Mouse (Mus musculus) G1E-ER4 (cell line): ENCODE data around the gene Lrrc27. TPM values are rescaled to one million over a fixed set of nuclear protein-coding genes. Genes with fewer than 3 reads are reported as not detected.

Experiments
- GATA1 ChIP-seq: IDR thresholded peaks from one replicate; pipeline ENCODE4 v1.8.0; 2012; ENCODE audit warnings: low read length, inconsistent platforms
- polyA plus RNA-seq: library from polyadenylated mRNA; stranded (reverse); fragments of >175 nt; gene quantifications from 2 replicates; pipeline ENCODE4 v1.2.3, GENCODE M21; 2012

Lrrc27 gene
- not detected in 2 replicates for polyA plus RNA-seq

GRCm38 (mm10) chr7:139212754-139213745 lies at the start of gene Lrrc27, which contains the start of gene Stk32c:
TSS of gene Lrrc27 (plus strand) at chr7:139212988.
TSS of gene Stk32c (minus strand) at chr7:139213307.
- no peak for TF ChIP-seq GATA1

DNA sequence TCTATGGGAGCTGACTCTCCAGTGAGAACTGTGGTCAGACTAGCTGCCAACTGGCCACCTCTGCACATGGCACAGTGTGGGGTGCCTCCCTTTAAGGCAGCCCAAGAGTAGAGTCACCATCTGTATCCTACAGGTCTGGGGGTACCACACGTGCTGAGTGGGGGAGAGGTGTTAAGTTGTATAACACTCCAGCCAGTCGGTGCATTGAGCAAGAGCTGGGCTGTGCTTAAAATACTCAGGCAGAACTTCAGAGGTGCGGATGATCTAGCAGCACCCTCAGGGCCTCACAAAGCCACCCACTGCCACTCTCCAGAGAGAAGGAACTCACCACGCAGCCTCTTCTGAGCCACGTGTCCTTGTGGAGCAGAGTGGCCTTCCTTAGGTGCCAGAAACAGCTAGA lies 48.4 kb upstream of the Lrrc27 start:
- no peak for TF ChIP-seq GATA1

- no peak for TF ChIP-seq GATA1
Observed at GRCm38 (mm10) chr7:139169143-139169542, 43.6 kb upstream of the Lrrc27 start.

DNA sequence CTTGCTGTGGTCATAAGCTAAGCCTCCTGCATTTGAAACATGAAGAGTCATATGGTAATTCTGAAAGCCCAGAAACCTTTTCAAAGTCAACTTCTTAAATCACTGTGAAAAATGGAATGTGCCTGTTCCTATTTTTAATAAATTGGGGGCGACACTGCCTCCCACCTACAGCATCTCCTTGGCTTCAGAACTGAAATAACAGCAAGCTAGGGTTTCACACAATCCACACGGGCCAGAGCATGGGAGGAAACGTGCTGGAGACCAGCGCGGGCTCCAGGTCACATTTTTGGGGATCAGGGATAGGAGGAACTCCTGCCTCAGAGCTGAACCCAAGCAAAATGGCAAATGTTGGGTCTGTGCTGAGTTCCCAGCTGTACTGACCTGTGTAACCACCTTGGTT lies 33.5 kb upstream of the Lrrc27 start:
- TF ChIP-seq GATA1, result no peak

DNA sequence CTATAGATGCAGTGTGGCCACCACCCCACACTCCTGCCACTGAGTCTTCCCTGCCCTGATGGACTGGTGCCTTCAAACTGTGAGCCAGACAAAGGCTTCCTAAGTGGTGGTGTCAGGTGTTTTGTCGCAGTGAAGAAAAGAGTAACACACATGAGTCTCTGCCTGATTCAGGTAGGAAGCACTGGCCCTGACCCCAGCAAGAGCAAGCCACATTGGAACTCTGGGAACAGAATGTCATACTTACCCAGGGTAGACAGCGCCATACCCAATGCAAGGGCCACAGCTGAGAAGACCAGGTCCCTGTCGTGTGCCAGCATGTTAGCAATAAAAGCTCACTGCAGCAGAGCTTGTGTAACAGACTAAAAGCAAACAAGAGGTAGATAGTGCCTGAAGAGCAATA lies 32.7 kb upstream of the Lrrc27 start:
- TF ChIP-seq GATA1, result no peak

DNA sequence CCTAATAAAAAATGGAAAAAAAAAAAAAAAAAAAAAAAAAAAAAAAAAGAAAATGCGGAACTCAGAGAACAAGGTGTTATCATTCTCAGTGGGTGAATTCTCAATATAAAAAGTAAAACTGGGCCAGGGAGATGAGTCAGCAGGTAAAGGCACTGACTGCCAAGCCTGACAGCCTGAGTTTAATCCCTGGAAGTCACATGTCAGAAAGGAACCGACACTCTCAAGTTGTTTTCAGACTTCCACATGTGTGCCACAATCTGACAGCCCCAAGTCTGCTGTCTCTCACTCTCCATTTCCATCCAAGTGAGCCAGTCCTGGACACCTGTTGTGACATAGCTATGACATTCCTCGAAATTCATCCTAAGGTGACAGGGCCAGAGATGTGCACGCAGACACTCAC lies 28.4 kb upstream of the Lrrc27 start:
- TF ChIP-seq GATA1, result no peak

GRCm38 (mm10) chr7:139184846-139185245 lies 27.9 kb upstream of the Lrrc27 start:
- TF ChIP-seq GATA1, result no peak

GRCm38 (mm10) chr7:139185971-139186370 lies 26.8 kb upstream of the Lrrc27 start:
- TF ChIP-seq GATA1, result no peak

DNA sequence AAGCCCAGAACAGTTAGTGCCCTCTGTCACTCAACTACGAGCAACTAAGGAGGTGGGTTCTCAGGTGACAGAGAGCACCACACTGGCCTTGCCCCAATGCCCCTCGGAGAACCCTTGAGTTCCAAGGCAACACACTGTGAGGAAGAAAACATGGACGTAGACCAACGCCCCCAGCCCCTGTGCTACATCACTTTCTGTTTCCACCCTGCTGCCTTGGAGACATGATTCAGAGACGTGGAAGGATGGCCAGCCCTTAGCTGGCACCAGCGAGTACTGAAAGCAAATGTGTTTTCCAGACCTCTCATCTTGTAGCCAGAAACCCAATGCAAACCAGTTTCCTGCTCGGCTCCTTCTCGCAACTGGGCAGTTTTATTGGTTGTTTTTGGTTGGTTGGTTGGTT lies 26.4 kb upstream of the Lrrc27 start:
- no peak for TF ChIP-seq GATA1

DNA sequence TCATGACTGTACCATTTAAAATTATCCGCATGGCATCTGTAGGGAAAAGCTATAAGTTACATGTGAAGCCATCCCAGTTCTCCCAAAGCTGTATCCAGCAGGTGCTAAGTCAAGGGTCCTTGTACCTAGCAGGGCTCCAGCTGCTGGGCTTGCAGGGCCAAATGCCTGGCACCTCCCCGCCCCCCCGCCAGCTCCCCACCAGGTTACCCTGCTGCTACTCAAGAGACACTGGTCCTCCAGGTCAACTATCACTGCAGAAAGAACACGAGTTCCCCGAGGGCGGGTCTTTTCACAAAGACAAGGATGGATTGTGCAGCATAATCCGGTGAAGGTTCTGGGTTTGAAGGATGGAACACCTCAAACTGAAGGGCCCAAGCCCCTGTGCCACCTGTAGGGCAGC lies 25.5 kb upstream of the Lrrc27 start:
- TF ChIP-seq GATA1, result no peak

GRCm38 (mm10) chr7:139187771-139188633 lies 24.8 kb upstream of the Lrrc27 start:
- TF ChIP-seq GATA1, result no peak

DNA sequence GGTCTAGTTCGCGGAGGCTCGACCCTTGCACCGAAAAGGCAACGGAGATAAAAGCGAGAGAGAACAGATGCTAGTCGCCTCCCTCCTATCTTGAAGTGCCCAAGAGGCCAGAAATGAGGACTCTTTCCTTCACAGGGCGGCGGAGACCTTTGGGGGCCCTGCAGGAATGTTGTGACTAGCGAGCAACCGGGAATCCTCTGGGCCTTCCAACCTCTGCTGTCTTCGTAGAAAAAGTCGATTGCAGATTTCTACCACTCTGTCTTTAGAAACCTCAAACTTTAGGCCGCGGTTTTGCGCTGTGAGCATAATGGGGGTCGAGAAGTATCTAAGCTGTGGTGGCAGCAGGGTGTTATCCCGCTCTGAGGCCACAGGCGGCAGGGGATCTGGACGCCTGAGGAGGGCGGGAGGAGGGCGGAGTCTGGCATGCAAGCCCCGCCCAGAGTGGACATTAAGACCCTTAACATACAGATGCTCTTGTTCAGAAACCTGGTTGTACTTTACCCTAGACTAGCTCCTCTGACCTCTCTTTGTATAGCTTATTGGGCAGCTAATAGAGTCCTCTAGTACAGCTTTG lies 24.1 kb upstream of the Lrrc27 start:
- no peak for TF ChIP-seq GATA1

GRCm38 (mm10) chr7:139190616-139191015 lies 22.2 kb upstream of the Lrrc27 start:
- TF ChIP-seq GATA1, result no peak

DNA sequence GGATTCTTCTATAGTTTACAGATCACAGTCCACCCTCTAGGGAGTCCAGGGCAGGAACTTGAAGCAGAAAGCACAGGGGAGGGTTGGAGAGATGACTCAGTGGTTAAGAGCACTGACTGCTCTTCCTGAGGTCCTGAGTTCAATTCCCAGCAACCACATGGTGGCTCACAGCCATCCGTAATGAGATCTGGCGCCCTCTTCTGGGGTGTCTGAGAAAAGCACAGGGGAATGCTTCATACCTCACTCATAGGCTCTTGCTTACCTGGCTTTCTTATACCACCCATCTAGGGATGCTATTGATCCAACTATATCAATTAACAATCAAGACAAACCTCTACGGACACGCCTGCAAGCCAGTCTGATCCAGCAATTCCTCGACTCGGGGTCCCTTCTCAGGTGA lies 21.2 kb upstream of the Lrrc27 start:
- TF ChIP-seq GATA1, result no peak

DNA sequence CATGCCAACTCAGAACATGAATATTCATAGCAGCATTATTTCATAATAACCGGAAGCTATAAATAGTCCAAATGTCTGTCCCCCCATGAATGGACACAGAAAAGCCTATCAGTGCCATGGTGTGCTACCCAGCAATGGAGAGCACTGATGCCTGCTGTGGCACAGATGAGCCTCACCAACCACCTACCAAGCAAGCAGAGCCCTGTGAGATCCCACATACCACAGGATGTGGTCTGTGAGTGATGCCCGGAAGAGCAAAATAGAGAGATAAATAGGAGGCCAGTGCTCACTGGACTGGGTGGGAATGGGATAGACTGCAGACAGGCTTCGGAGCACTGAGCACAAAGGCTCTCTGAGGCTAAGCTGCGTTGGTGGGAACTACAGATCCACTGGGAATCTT lies 15.8 kb upstream of the Lrrc27 start:
- no peak for TF ChIP-seq GATA1

- TF ChIP-seq GATA1, result no peak
Observed at GRCm38 (mm10) chr7:139200108-139200507, 12.7 kb upstream of the Lrrc27 start.

- TF ChIP-seq GATA1, result no peak
Observed at GRCm38 (mm10) chr7:139201209-139201608, 11.6 kb upstream of the Lrrc27 start.
